Mouse (Mus musculus): ENCODE results near the gene Gpr34.

Gene Gpr34

DNA sequence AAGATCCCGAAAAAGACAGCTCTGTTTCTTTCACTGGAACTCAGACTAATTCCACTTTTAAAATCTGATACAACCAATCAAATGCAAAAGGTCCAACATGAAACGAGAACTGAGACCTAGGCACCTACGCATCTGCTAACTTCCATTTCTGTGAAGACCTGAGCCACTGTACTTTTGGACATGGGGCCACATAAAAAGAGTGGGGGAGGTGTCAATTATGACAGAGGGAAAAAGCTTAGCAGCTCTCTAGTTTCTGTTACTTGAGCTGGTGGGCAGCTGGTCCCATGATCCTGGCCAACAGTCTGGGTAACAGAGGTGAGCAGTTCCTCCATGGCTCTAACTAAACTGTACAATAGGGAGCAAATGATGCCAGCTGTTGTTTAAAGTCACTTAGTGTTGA is 41.1 kb downstream of the Gpr34 start:
- DNase-seq = no peak

DNA sequence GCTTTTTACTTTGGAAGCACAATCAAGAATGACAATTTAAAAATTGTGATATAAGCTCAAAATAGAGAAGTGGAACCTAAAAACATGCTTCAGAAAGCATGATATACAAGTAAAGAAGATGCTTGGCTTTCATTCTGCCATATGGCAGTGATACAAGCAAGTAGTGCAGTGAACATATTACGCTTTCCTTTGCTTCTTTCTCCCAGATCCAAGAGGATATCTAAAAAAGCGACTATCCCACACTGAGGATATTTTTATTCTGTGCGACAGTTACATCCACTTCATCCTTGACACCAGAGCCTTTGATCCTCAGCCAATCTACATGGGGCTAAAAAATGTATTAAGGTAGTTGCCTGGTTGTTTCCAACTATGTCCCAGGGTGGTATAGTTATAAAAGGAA is 49.9 kb downstream of the Gpr34 start:
- no peak for DNase-seq

DNA sequence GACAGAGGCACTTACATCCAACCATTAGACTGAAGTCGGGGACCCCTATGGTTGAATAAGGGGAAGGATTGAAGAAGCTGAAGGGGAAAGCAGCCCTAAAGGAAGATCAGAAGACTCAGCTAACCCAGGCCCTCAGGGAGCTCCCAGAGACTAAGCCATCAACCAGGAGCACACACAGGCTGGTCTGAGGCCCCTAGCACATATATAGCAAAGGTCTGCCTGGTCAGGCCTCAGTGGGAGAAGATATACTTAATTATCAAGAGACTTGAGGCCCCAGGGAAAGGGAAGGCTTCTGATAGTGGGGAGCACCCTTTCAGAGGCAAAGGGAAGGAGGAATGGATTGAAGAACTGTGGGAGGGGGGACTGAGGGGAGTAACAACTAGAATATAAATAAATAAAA is 54.7 kb downstream of the Gpr34 start:
- DNase-seq = no peak

DNA sequence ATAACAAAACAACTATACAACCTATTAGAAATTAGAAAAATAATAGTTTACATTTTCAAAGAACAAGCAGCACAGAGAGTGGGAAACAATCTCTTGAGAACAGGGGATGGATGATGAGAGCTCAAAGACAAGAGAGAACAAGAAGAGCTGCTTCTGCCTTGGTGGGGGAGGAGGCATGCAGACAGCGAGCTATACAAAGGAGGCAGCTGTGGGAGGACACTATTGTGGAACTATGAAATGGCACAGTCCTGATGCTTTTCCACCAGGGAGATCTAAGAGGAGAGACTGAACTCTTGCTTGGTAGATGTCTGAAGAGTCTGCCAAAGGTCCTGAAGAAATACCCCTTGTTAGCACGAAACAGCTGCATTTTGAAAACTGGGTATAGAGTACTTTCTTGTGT is 56.5 kb downstream of the Gpr34 start:
- DNase-seq = no peak

All from kidney, adult 9 months (tissue).